Comparison of ENCODE assay signal across 13 mouse cellular contexts in the genomic region with DNA sequence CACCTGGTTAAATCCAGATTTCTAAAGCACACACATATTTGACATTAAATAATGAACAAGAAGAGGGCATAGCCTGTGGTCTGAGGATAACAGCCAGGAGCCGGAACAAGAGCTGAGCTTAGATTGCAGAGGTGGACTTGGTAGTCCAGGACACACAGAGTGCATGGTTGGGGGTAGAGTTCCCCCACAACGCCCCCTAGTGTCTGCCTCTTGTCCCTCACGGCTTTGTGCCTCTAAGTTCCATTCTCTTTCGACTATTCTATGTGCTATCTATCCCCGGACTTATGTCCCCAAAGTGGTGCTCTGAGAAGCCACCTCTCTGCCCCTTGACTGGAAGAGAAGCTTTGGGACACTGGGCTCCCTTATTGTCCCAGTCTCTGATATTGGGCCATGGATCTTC. TPM values are rescaled to one million over a fixed set of nuclear protein-coding genes. Genes with fewer than 3 reads are reported as not detected.
DNase-seq lines count a peak whose midpoint lies in the region; ATAC-seq and TF ChIP-seq lines count a peak whose summit lies in the region.
"Had no signal": no experiment of that assay in that cellular context is flagged by ENCODE, and none has a peak within 500 bp of the region (broad histone marks: within the 10 kb centered on the region; RNA-seq: fewer than 3 reads in every experiment).

No protein-coding gene starts in this region.

- dilution Hi-C loops in CH12.LX (cut with MboI; ENCODE audit: extremely low pct_ligation_motif_present, extremely low pct_unique_long_range_greater_than_20kb, low sequenced_read_pairs), result no loop called here

- peaks cover 25% of the 10 kb centered on the region for H3K36me3 ChIP-seq in heart, postnatal 0 days (replicated peaks; ENCODE audit: control insufficient read depth, insufficient read depth, low read length)
- no peaks in the 10 kb centered on the region for H3K36me3 ChIP-seq in CH12.LX (replicated peaks in 1 of 2; ENCODE audit: control insufficient read depth in 1 of 2, insufficient read depth in 1 of 2, low read length in 1 of 2)

- peak; percentile 50 for TF ChIP-seq RAD21 in CH12.LX (IDR thresholded peaks at IDR 0.05; ENCODE audit: low read depth, low read length)

- TF ChIP-seq POLR2A in lung, adult 2 months (IDR thresholded peaks at IDR 0.05; ENCODE audit: borderline replicate concordance, extremely low read depth, low read depth, low read length), result no peak
- no peak for TF ChIP-seq POLR2A in CH12.LX (IDR thresholded peaks at IDR 0.05; ENCODE audit: low read depth, low read length)
- TF ChIP-seq POLR2A in cortical plate, adult 2 months (IDR thresholded peaks at IDR 0.05; ENCODE audit: extremely low read depth, insufficient read depth, low read length), result no peak

- H3K4me3 ChIP-seq in heart, postnatal 0 days (ENCODE audit: low read depth, low read length), result no peak overlapping the region
- no peak overlapping the region for H3K4me3 ChIP-seq in lung, adult 2 months (replicated peaks; ENCODE audit: extremely low read depth, low read depth, low read length)
- no peak overlapping the region for H3K4me3 ChIP-seq in CH12.LX (replicated peaks in 1 of 3; ENCODE audit: low read depth in 2 of 3, low read length in 2 of 3, poor library complexity in 1 of 3)
- no peak overlapping the region for H3K4me3 ChIP-seq in cortical plate, adult 2 months (ENCODE audit: insufficient read depth, low read length)
- H3K4me3 ChIP-seq: heart, embryonic 10.5 days had no signal

- in situ Hi-C loops in CH12.LX (cut with MboI; ENCODE audit: low pct_ligation_motif_present, low pct_unique_long_range_greater_than_20kb, low sequenced_read_pairs), result loop anchor here (25.0 kb wide), 1 partner anchor 291 kb away; a partner anchor contains a TSS

- no peaks in the 10 kb centered on the region for H3K27me3 ChIP-seq in heart, postnatal 0 days (ENCODE audit: control insufficient read depth, insufficient read depth, low read length)
- peaks cover 2% of the 10 kb centered on the region for H3K27me3 ChIP-seq in CH12.LX (replicated peaks)
- H3K27me3 ChIP-seq: Patski had no signal

- peaks cover 20% of the 10 kb centered on the region for H3K4me1 ChIP-seq in heart, postnatal 0 days (ENCODE audit: control insufficient read depth, insufficient read depth)
- peaks cover 33% of the 10 kb centered on the region for H3K4me1 ChIP-seq in lung, adult 2 months (ENCODE audit: control insufficient read depth, insufficient read depth, low read length)
- H3K4me1 ChIP-seq in CH12.LX (ENCODE audit: control insufficient read depth in 1 of 2, insufficient read depth in 2 of 2), result peaks cover 0 to 5% of the 10 kb centered on the region in 2 experiments; a peak in 1 of 4 replicates
- peaks cover 2% of the 10 kb centered on the region; the same call in 1 of the 2 replicates for H3K4me1 ChIP-seq in cortical plate, adult 2 months (ENCODE audit: control insufficient read depth, insufficient read depth, low read length)

- TF ChIP-seq CTCF in heart, postnatal 0 days (IDR thresholded peaks at IDR 0.05; ENCODE audit: low read depth), result peak; percentile 29
- peak; percentile 55 for TF ChIP-seq CTCF in lung, adult 2 months (IDR thresholded peaks at IDR 0.05; ENCODE audit: insufficient read depth, low read length)
- TF ChIP-seq CTCF in CH12.LX (conservative IDR thresholded peaks at IDR 0.05 in 1 of 2, IDR thresholded peaks at IDR 0.05 in 1 of 2; ENCODE audit: low read depth in 2 of 2, low read length in 2 of 2), result peak; percentile 32 to 66; a peak in 3 of 4 replicates
- TF ChIP-seq CTCF in cortical plate, adult 2 months (IDR thresholded peaks at IDR 0.05; ENCODE audit: extremely low read depth, insufficient read depth, low read length), result no peak

- no peak for DNase-seq in heart, postnatal 0 days (ENCODE audit: low spot score)
- DNase-seq in heart, postnatal 4 days, result no peak
- DNase-seq in lung, adult 2 months, result no peak
- no peak for DNase-seq in lung, postnatal 10 days
- DNase-seq in CH12.LX (ENCODE audit: extremely low read depth), result peak; percentile 38
- no peak for DNase-seq in frontal cortex, postnatal 36 days (ENCODE audit: low spot score in 2 of 2)
- DNase-seq in right cerebral cortex, postnatal 36 days (ENCODE audit: low spot score in 2 of 2), result no peak
- DNase-seq: cerebellum, adult 9-10 months; lung, postnatal 36 days; midbrain, embryonic 14.5 days had no signal

- H3K79me2 ChIP-seq in CH12.LX (replicated peaks; ENCODE audit: control insufficient read depth, extremely low read depth, insufficient read depth, poor library complexity, severe bottlenecking), result no peaks in the 10 kb centered on the region

- H3K4me2 ChIP-seq in heart, postnatal 0 days (ENCODE audit: low read depth, low read length), result no peak overlapping the region
- H3K4me2 ChIP-seq in CH12.LX (ENCODE audit: insufficient read depth, low read depth, poor library complexity, severe bottlenecking), result no peak overlapping the region

- H3K9ac ChIP-seq in heart, postnatal 0 days (replicated peaks; ENCODE audit: low read depth, low read length), result no peak overlapping the region
- H3K9ac ChIP-seq in CH12.LX (ENCODE audit: insufficient read depth, low read depth), result no peak overlapping the region

- no peak for TF ChIP-seq EP300 in heart, postnatal 0 days (IDR thresholded peaks at IDR 0.05; ENCODE audit: low read depth)
- TF ChIP-seq EP300 in CH12.LX (IDR thresholded peaks at IDR 0.05; ENCODE audit: low read length), result no peak

- H3K27ac ChIP-seq in heart, postnatal 0 days (ENCODE audit: low read depth), result 0 out of 2 replicates have a peak overlapping the region, but pooled peaks have one; percentile 88
- no peak overlapping the region for H3K27ac ChIP-seq in CH12.LX (ENCODE audit: insufficient read depth, low read depth)
- H3K27ac ChIP-seq in cortical plate, adult 2 months (ENCODE audit: insufficient read depth, low read length), result peak overlapping the region; percentile 58; the same call in 1 of the 2 replicates

- 79% methylated on average over 5 of the region's 5 CpGs for WGBS in heart, postnatal 0 days
- 65% methylated on average over 5 of the region's 5 CpGs for WGBS in lung, adult 2 months

- no peak for ATAC-seq in heart, postnatal 0 days (ENCODE audit: insufficient read depth, low read depth)
- ATAC-seq: Patski had no signal

- no peaks in the 10 kb centered on the region for H3K9me3 ChIP-seq in heart, postnatal 0 days (replicated peaks; ENCODE audit: control insufficient read depth, low read length)
- H3K9me3 ChIP-seq in CH12.LX (replicated peaks; ENCODE audit: low read length), result no peaks in the 10 kb centered on the region
- H3K9me3 ChIP-seq: heart, embryonic 10.5 days had no signal

TF ChIP-seq in CH12.LX, 34 proteins besides CTCF, POLR2A, EP300 and RAD21:
- TF ChIP-seq UBTF (IDR thresholded peaks at IDR 0.05; ENCODE audit: low read depth, low read length) (no peak), ZMIZ1 (IDR thresholded peaks at IDR 0.05; ENCODE audit: low read depth, low read length) (no peak), SMC3 (IDR thresholded peaks at IDR 0.05; ENCODE audit: low read depth, low read length) (peak; percentile 67)

RNA-seq across cellular contexts. Expression of a gene that starts 50.2 kb away (rescaled TPM):
- 28.7 and 38.3 TPM in 2 replicates for total RNA-seq in heart, postnatal 0 days (2014; rRNA removed; ENCODE audit: low replicate concordance)
- 9.1 and 9.2 TPM in 2 replicates for polyA plus RNA-seq in heart, postnatal 0 days (2015; fragmentation: Nextera tagmentation; extraction: Ambion mirVana)
- total RNA-seq in heart, postnatal 4 days (2021), result 100 to 1,000 TPM; 112 to 123 TPM
- polyA plus RNA-seq in lung, adult 2 months (2012; rRNA removed), result 777 and 943 TPM in 2 replicates
- total RNA-seq in CH12.LX (2012; rRNA removed) (0.08 and 0.17 TPM in 2 replicates), CH12.LX (2014; rRNA removed) (0.07 and 0.11 TPM in 2 replicates)
- polyA plus RNA-seq in CH12.LX (2012; ENCODE audit: insufficient read length, low read depth), result 0.14 and 0.16 TPM in 2 replicates
- 70.1 and 76.0 TPM in 2 replicates for polyA plus RNA-seq in cortical plate, adult 2 months (2012; rRNA removed)

Comparison
In these comparisons a context has a peak if more than half of its experiments do, and no peak if none do; other contexts are left out.
1. RNA of a gene that starts 50.2 kb away (polyA plus RNA-seq): 777 to 943 TPM in lung, adult 2 months; 70.1 to 76.0 TPM in cortical plate, adult 2 months, 9.1 to 9.2 TPM in heart, postnatal 0 days and 0.14 to 0.16 TPM in CH12.LX; every median in the first group is over 10 times any median in the second.